Mouse (Mus musculus): ENCODE results near the gene Zfp512. TPM values are rescaled to one million over a fixed set of nuclear protein-coding genes. Genes with fewer than 3 reads are reported as not detected.
"Not testable (repeated sequence)": the region's sequence is repeated elsewhere in the genome, so short reads cannot be mapped to it uniquely, and the experiment has no call there.

The Zfp512 gene
- total RNA-seq (2021) = 10 to 100 TPM; 48.0 to 49.0 TPM
- long read RNA-seq, experiment 1, transcript Zfp512-201 (14 exons, 3,299 nt) = major isoform, 17 of 60 reads
- long read RNA-seq, experiment 1, partial matches to known transcripts = 17 of 60 reads
- long read RNA-seq, experiment 1, other reads (novel, unspliced or antisense) = 25 of 60 reads
- long read RNA-seq, experiment 2, transcript Zfp512-201 (14 exons, 3,299 nt) = major isoform, 18 of 53 reads
- long read RNA-seq, experiment 2, partial matches to known transcripts = 16 of 53 reads
- long read RNA-seq, experiment 2, other reads (novel, unspliced or antisense) = 17 of 53 reads

- DNase-seq (ENCODE audit: low spot score in 2 of 2) = peak; percentile 85 to 92
Measured at GRCm38 (mm10) chr5:31451878-31452561, at the start of gene Zfp512. TSS of gene Zfp512 (plus strand) at chr5:31452431.

DNA sequence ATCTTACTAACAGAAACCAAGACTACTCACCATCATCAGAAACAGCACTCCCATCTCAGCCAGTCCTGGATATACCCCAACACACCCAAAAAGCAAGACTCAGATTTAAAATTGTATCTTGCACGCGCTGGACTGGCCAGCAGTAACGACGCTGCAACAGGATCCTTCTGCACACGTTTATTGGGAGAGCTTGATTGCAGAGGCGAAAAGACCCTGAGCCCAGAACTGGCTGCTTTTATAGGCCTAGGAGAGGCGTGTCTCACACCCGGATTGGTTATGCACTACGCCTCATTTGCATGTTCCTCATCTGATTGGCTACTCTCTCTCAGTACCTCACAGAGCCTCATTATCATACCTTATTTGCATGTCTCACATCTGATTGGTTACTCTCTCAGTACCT lies 17.5 kb upstream of the Zfp512 start:
- DNase-seq (ENCODE audit: low spot score in 2 of 2) = not testable (repeated sequence)

DNA sequence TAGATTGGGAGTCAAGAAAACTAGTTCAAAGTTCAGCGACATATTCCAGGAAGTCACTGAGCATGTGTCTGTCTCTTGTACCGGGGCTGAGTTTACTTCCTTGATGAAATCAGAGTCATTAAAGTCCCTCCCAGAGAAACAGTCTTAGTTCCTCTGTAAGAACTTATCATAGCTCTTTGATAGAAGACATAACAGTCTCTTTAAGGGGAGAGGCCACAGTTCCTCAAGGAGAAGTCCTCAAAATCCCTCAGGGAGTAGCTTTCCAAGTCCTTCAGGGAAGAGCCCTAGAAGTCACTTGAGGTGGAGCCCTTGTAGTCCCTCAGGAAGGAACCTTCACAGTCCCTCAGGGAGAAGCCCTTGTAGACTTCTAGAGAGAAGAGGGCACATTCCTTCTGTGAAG lies 895 bp upstream of the Zfp512 start:
- no peak for DNase-seq (ENCODE audit: low spot score in 2 of 2)

- no peak for DNase-seq (ENCODE audit: low spot score in 2 of 2)
Measured at GRCm38 (mm10) chr5:31452562-31452878, 289 bp downstream of the Zfp512 start.

GRCm38 (mm10) chr5:31452886-31453410 lies 717 bp downstream of the Zfp512 start:
- no peak for DNase-seq (ENCODE audit: low spot score in 2 of 2)

DNA sequence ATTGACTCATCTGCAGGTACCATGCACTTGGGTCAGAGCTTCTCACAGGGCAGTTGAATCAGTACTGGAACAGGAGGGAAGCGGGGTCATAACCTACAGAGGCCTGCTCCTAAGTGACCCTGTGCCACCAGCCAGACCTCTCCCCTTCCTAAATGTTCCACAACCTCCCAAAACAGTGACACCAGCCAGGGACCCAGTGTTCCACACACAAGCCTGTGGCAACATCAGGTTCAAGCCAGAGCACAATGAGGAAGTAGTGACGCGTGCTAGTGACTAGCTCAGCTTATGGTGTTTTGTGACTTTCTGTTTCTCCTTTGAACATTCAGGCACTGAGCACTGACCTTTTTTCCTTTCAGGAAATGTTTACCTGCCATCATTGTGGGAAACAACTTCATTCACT lies 15.6 kb downstream of the Zfp512 start:
- DNase-seq (ENCODE audit: low spot score in 2 of 2) = no peak

DNA sequence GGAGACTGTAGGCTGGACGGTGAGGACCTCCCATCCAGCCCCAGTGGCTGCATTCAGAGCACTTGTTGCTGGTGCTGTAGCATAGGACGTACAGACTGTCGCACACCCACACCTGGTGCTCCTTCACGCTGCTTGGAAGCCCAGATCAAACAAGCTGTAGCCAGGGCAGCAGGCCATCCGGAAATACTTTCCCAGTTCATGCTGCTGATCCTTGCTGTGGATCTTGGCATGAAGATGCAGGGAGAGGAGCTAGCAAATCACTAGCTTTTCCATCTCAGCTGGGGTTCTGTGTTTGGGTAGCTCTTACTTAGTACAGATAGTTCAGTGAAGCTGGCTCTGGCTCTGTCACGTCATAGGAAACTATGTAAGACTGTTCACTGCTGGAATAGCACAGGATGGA lies 17.5 kb downstream of the Zfp512 start:
- DNase-seq (ENCODE audit: low spot score in 2 of 2) = no peak

DNA sequence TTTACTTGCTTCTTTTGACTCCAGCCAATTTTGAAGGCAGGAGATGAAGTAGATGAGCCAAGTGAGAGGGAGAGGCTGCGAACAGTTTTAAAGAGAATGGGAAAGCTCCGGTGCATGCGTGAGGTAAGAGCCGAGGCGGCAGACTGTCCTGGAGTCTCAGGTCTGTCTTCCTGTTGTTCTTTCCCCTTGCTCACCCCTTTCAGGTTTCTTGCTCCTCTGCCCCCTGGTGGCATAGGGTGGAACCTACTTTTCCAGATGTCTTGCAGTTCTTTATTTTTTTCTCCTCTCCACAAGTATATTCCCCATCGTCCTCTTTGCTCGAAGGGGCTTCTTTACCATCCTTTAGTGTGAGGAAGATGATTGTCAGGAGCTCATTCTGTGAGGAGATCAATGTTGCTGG lies 18.1 kb downstream of the Zfp512 start:
- peak; percentile 36 to 46 for DNase-seq (ENCODE audit: low spot score in 2 of 2)

GRCm38 (mm10) chr5:31480536-31480935 lies 28.3 kb downstream of the Zfp512 start:
- DNase-seq (ENCODE audit: low spot score in 2 of 2) = no peak

DNA sequence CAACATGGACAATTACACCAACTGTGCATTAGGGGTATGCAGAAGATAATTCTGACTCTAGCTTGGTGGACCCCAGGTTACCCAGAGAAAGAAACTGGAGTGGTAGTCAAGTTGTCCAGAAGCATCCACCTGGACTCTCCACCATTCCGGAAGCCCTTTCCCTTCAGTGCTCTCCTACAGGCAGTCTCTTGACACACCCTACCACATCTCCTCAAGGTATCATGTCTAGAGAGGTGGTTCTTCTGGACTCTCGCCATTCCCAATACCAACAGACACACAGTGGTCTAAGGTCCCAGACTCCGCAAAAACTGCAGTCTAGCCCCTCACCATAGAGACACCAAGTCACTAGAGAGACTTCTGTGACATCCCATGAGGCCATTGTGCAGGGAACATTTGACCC lies 33.2 kb downstream of the Zfp512 start, which contains the start of gene 4930548H24Rik:
TSS of gene 4930548H24Rik (plus strand) at position 301 of the 400 bp plus-strand sequence.
- no peak for DNase-seq (ENCODE audit: low spot score in 2 of 2)

DNA sequence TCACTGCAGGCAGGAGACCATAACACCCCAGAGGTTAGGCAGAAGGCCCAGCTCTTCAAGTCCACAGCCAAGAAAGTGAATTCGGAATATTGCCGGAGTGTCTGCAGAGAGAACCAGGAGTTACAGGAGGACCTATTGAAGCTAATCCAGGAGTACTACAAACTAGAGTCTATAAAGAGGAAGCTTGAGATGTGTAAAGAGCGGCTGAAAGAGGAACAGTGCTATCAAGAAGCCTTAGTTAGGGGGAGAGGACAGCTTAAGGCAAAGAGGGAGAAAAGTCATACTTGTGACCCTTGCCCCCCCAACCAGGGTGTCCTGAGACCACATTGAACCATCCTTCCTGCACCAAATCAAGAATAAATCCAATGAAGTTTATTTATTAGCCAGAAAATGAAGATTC lies 35.7 kb downstream of the Zfp512 start:
- DNase-seq (ENCODE audit: low spot score in 2 of 2) = no peak

DNA sequence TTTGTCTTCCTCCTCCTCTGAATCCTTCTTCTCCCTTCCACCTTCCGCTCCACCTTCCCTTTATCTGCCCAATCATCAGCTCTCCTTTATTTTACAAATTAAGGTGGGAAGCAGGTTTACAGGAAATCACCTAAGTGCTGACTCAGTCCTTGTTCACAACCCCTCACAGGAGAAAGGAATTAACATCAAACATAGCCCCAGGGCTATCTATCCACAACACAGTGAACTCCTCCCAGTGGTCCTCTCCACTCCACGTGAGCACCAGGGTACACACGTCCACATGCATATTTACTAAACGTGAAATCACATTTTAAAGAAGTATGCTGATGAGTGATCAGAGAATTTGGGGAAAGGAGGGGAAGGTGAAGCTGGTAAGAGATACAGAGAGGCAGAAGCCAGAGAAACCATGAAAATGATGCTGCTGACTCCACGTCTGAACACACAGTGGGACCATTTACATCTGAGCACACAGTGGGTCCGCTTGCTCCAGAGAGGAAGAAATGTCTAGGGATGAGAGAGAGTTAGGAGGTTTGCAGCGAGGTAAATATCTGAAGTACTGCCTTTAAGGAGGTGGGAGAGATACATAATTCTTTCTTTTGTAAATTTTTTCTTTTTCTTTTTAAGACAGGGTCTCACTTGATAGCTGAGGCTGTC lies 37.0 kb downstream of the Zfp512 start:
- DNase-seq (ENCODE audit: low spot score in 2 of 2) = no peak

GRCm38 (mm10) chr5:31492031-31492430 lies 39.8 kb downstream of the Zfp512 start:
- no peak for DNase-seq (ENCODE audit: low spot score in 2 of 2)

DNA sequence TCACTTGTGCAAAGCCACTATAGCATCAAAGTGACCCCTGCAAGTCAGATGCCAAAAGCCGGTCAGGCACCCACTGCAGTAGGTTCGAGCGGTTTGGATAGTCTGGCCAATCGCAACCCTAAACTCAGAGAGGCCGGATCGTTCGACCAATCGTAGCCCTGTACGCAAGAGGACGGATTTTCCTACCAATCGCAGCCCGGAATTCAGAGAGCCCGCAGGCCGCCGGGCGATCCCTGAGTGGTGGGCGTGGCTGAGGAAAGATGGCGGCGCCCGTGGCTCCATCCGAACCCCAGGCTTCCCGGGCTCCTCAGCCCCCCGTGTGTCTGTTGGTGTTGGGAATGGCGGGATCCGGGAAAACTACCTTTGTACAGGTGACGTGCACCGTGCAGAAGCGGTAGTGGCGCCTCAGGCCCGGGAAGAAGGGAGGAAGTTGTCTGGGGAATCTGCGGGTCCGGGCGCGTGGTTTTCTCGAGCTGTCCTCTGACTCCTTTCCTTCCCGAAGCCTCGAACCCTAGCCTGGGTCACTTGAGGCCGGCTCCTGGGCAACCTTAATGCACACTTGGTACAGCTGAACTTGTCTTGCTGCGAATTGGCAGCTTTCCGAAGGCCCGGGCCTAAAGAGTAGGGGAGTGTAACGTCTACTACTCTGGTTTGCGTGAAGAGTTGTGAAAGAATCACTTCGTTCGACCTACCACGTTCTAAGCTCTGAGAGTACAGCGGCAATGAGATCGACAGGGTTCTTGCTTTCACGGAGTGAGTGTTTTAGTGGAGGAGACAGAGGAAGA lies 42.5 kb downstream of the Zfp512 start, which contains the start of gene Gpn1:
TSS of gene Gpn1 (plus strand) at position 229 of the 785 bp plus-strand sequence.
- peak; percentile 89 to 93 for DNase-seq (ENCODE audit: low spot score in 2 of 2)

DNA sequence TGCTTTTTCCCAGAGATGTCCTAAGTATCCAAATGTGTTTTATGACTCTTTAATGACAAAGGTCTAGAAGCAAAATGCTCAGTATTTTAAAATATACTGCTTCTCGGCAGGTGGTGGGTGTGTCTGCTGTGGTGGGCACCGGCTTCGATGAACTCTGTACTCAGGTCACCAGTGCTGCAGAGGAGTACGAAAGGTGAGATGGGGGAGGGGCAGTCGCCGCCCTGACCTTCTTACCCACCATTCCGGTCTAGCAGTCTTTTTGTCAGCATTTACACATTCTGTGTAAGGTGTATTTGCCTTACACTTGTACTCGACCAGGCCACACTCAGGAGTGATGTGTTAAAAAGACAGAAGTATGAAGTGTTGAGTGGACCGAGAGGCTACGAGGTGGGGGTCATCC lies 52.6 kb downstream of the Zfp512 start:
- no peak for DNase-seq (ENCODE audit: low spot score in 2 of 2)

DNA sequence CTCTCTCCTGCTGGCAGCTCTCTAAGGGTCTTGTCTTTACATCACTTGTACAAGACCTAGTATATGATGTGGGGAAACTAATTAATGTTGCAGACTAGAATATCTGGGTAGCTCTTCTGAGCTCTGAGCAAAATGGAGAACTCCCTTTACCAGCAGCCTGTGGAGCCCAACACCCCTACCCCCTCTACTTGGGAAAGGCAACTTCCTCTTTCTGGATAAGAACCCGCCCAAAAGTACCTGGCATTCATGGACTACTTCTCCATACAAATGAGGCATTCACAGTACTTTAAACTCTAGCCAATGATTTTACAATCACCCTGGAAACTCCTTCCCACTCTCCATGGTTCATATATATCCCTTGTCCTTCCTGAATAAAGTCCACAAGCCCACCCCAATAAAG lies 60.2 kb downstream of the Zfp512 start:
- DNase-seq (ENCODE audit: low spot score in 2 of 2) = no peak

DNA sequence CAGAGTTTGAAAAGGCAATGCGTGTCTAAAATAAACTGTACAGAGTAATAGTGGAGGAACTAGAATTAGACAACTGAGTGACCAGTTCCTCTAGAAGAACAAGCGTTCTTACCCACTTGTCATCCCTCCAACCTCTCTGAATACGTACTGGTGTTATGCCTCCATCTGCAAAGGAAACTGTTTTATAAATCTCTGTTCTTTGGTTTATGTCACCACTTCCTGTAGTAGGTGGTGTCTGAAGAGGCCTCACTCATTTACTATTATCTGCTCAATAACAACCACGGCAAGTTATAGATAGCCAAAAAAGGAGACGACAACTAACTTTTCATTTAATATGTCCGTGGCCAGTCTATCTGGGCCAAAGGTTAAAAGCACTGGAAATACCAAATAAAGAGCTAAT lies 68.3 kb downstream of the Zfp512 start:
- DNase-seq (ENCODE audit: low spot score in 2 of 2) = no peak

DNA sequence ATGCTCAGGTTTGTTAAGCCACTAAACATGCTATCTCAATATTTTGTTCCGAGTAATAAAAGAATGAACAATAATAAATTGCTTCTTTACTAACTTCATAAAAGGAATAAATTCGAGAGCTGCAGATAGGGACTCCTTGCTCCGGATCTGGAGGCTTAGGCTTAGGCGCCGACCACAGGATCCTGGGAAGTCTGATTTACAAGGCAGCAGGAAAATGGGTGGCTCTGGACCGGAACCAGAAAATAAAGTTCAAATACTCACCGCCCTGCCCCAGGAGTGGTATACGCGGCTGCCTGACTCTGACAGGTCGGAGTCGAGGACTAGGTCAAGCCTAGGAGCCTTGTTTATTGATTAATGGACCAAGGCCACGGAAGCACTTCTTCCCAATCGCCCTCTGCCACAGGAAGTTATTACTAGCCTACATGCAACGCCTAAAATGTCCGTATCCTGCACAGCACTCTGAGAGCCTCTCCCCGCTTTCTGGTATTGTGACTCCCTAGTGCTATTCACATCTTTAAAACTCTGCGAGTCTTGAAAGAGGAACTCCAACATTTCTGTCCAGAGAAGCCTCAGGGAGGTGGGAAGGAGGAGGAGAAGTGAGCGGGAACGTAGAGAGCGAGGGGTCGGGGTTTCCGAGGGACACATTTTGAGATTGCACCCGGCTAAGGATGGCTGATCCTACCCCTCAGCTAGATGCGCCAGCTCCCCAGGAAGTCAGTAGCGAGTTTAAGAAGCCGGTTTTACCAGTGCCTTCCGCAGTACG lies 74.3 kb downstream of the Zfp512 start, which contains the start of gene Slc4a1ap:
TSS of gene Slc4a1ap (plus strand) at position 642 of the 763 bp plus-strand sequence.
- peak; percentile 63 to 72 for DNase-seq (ENCODE audit: low spot score in 2 of 2)

DNA sequence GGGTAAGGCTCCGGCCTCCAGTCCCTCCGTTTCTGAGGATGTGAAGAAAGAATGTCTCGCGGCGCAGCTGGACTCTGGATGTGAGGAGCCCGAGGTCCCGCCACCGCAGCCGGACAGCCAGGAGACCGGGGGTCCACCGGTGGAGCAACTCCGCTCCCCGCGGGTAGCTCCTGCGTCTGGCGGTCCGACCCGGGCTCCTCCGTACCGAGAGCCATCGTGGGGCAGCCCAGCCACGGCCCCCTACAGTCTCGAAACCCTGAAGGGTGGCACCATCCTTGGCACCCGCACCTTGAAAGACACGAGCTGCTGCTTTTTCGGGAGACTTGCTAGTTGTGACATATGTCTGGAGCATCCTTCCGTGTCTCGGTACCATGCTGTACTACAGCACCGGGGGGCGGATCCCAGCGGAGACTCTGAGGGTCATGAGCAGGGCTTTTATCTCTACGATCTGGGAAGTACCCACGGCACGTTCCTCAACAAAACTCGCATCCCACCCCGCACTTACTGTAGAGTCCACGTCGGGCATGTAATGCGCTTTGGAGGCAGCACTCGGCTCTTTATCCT lies 75.0 kb downstream of the Zfp512 start:
- no peak for DNase-seq (ENCODE audit: low spot score in 2 of 2)

- not testable (repeated sequence) for DNase-seq (ENCODE audit: low spot score in 2 of 2)
Measured at GRCm38 (mm10) chr5:31527707-31528106, 75.5 kb downstream of the Zfp512 start, which contains the start of gene Supt7l. TSS of gene Supt7l (minus strand) at chr5:31527807.

Measured in left cerebral cortex, adult 18-20 months (tissue).